Mouse (Mus musculus) cerebellum, adult 11 months (tissue): ENCODE measurements around the gene Pfkfb3.

Source experiments
- DNase-seq: peaks from one replicate; pipeline ENCODE4 v3.0.0; 2022

Gene Pfkfb3

DNA sequence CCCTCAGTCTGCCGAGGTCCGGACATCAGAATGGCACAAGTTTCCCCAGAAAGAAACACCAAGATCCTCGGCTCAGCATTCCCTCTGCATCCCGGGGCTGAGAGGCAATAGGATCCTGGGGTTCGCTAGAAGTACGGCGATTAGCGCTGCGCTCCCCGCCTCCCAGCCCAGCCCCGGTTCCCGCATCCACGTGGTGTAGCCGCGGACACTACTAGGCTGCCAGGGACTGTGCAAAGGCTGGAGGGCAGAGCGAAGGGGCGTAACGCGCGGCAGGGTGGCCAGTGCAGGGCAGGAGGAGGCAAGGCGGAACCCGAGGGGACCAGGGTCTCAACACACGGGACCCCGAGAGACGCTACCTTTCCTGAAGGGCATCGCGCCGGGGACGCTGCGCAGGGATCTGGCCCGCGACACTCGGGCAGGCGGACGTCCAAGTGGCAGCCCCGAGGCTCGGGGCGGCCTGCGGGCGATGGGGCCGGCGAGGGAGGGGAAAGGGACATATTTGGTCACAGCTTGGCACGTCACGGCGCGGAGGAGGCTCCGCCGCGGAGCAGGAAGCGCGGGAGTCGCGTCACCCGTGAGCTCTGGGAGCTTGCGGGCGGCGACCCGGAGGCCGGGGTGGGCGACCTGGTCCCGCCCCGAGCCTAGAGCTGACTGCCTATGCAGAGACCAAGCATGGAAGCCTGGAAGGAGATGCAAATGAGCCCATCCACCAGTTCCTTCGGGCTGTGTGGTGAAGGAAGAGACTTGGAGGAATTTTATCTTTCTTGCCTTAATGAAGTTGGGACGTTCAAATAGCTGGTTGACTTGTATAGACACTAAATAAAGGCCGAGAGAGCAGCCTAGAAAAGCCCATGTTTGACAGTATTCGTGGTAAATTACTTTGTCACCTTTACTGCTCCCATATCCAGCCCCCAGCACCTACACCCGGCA is at the start of gene Pfkfb3:
Gene Pfkfb3 (minus strand): TSS at position 607 of the 930 bp plus-strand sequence.
- DNase-seq, result peak; percentile 46

DNA sequence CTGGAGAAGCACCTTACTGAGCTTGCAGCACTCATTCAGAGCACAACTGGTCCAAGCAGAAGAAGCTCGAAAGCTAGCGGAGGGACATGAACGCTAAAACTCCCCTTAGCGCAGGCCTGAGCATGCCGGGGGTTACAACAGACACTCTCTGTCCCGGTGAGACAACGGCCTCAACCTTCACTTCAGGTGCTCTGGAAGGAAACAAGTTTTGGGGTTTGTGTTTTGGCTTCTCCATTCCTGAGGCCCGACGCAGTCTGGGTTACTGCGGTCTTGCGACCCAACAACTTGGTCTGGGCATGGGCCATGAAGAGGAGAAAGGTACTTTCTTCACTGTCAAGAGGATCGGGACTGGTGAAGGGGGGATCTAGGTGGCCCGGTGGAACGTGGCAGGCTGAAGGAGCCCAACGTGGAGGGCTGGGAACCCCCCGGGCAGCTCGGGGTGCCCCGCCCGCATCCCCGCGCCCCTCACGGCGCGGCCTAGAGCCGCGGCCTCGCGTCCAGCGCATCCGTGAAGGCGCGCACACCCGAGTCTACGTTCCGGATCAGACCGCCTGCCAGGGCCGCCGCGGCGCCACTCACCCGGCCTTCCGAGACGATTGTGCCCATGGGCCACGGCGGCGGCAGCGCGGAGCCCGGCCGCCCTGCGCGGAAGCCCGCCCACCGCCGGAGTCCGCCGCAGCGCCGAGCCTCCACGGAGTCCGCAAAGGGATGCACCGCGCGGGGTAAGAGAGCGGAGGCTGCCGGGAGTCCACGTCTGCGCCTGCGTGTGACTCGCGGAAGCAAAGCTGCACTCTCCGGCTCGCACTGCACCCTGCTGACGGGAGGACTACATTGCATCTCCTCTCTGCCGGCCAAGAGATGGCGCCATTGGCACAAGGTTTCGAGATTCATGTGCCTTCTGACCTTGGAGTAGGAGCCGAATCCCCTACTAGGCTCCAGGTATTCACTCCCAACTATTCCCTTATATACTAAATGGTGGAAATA is 48.9 kb upstream of the Pfkfb3 start:
- DNase-seq, result peak; percentile 94

DNA sequence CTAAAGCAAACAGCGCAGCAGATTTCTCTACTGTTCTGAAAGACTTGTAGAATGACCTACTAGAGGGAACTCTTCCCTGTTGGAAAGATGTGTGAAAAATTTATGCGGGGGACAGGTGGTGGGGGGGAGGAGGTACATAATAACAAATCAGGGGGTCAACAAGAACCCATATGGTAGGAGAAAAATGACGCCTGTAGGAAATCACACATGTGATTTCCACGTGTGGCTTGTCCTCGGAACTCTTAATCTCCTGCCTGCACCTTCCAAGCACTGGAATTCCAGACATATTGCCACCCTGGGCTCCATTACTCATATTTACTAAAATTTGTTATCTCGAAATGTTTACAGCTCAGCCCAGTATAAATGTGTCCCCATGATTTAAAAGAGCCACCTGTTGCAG is 47.9 kb upstream of the Pfkfb3 start:
- DNase-seq, result no peak

DNA sequence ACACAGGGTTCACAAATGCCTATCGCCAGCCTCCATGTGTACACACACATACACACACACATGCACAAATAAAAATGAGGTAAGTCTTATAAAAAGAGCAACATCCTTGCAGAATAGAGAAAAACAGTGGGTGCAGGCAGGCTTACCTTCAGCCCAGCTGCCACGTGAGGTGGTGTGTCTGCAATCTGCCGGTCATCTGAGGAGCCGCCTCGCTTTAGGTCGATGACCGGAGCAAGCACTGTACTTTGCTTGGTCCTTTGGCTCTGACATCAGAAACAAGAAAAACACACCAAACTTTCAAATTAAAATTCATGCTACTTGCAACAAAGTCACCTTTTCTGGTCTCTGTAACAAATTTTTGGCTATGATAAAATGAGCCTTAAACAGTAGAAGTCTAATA is 44.0 kb upstream of the Pfkfb3 start:
- DNase-seq, result no peak

DNA sequence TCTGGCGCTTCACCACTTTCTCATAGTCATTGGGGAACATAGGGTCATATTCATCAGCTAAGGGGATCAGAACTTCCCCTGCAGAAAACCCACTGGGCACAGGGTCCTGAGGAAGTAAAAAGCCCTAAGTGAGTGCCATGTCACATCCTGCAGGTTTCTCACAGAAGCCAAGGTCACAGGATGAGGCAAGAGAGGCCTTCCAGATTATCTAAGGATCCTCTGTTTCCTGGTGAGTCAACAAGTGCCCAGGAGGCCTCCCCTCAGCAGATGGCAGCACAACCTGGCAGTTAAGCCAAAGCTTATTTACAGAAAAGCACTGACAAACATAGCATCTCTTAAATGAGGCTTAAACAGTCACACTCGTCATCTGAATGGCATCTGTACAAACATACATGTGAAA is 42.8 kb upstream of the Pfkfb3 start:
- no peak for DNase-seq

DNA sequence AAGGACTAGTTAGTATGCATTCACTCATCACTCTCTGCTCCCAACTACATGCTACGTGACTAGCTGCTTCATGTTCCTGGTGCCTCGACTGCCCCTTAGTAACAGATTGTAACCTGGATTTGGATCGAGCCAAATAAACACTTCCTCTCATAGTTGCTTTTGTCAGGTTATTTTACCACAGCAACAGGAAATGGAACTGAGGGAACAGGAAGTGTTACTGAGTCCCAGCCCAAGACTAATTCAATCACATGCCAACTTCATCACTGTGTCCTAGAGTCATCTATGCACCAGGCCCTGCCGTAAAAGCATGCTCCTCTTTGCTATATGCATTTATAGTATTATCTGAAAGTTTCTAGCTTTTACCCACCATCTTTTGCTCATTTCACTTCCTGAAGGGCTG is 34.1 kb upstream of the Pfkfb3 start:
- no peak for DNase-seq

DNA sequence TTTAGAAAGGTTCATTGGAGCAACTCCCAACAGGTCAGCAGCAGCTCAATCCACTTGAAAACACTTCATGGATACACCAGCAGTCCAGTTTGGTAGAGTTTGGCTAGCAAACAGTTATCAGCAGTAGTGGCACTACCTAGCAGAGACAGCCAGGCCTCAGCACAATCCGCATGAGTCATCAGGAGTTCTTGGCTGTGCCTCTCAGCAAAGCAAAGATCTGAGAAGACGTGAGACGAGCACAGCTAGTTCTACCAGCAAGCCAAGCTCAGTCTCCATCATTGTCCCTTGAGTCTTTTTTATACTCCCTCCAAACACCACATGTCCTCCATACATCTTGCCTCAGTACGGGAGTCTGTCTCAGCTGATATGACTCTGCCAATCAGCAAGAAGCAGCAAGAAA is 25.5 kb upstream of the Pfkfb3 start:
- DNase-seq, result no peak

DNA sequence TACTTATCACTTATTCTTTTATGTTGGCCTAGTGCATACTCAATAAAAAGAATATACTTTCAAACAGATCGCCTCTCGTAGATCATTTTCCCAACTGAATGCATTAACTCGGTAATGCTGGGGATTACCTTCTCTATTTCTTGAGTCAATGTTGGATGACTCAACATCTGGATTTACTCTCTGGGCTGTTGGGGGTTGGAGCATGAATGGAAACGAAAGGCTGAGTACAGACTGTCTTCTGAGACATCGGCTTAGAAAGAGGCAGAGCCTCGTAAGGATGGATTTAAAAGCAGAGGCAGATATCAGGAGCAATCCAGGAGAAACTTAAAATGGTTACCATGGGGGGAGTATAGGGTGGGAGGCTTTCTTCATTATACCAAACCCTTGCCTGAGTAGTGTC is 24.3 kb upstream of the Pfkfb3 start:
- no peak for DNase-seq

DNA sequence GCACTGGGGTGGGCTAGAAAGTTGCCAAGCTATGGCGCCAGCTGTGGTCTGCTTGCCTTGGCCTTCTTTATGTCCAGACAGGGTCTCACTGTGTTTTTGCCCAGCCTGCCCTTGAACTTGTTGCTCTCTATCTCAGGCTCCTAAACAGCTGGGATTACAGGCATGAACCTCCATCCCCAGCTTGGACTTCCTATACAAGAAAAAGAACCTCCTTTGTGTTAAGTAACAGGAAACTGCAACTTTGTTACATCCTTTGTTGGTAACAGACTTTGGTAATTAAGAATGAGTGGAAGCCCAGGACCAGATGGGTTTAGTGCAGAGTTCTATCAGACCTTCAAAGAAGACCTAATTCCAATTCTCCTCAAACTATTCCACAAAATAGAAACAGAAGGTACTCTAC is 19.8 kb upstream of the Pfkfb3 start:
- no peak for DNase-seq

DNA sequence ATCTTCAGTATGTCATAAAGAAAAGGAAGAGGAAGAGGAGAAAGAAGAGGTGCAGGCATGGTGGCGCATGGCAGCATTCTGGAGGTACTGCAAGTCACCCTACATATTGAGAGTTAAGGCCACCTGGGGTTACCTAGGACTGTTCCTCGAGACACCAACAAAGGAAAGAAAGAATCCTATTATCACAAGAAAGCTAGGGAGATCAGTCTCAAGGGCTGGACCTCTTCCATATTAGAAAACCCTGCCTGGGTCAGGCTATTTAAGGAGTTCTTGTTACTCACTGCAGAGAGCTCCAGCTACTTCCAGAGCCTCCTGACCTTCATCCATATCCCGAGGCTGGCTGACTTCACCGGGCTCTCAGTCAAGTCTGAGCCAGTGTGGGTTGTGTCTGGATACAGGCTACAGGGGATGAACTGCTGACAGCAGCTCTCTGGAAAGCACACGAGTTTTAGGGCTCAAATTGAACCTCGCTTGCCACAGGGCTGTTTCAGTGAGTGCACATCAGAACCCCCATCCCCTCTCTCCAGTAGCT is 17.2 kb upstream of the Pfkfb3 start:
- no peak for DNase-seq

DNA sequence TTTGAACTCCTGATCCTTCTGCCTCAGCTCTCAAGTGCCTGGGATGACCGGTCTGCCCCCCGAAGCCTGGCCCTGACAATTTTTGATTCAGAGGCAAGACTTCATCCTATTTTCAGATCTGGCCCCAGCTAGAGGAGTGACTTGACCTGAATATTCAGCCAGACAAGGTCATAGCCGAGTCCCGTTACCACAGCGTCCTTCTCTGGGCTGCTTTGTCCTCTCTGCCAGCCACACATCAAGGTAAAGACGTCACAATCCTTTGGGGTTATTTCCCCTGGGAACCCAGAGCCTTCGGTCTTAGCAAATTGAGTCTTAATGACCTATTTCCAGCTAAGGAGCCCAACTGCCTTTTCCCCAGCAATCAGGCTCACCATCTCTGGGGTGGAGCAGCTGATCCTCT is 14.6 kb upstream of the Pfkfb3 start:
- no peak for DNase-seq

DNA sequence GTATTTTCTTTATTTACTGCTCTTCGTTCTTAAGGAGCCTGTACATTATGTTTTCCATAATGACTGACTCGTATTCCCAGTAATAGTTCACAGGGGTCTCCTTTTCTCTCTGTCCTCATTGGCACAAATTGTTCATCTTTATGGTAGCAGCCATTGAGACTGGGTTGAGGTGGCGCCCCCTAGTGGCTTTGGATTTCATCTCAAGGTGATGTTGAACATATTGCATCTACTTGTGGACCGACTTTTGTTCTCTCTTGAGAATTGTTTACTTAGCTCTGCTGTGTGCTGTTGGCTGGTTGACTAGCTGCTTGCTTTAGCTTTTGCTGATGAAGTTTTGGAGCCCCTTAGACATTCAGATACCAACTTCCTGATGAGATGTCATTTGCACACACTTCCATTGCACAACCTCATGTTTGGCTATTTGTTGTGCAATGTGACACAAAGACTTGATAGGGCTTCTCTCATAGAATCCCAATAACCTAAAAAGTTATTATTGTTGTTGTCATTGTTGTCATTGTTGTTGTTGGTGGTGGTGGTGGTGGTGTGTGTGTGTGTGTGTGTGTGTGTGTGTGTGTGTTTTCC is 14.0 kb upstream of the Pfkfb3 start:
- DNase-seq, result no peak

DNA sequence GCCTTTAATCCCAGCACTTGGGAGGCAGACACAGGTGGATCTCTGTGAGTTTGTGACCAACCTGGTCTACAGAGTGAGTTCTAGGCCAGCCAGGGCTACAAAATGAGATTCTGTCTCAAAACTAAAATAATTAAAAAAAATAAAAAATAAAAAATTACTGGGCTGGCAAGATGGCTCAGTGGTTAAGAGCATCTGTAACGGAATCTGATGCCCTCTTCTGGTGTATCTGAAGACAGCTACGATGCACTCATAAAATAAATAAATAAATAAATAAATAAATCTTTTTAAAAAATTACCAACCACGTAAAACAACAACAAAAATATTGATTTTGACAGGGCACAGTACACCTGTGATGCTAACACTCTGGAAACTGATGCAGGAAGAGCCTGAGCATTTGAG is 13.0 kb upstream of the Pfkfb3 start:
- DNase-seq, result no peak

DNA sequence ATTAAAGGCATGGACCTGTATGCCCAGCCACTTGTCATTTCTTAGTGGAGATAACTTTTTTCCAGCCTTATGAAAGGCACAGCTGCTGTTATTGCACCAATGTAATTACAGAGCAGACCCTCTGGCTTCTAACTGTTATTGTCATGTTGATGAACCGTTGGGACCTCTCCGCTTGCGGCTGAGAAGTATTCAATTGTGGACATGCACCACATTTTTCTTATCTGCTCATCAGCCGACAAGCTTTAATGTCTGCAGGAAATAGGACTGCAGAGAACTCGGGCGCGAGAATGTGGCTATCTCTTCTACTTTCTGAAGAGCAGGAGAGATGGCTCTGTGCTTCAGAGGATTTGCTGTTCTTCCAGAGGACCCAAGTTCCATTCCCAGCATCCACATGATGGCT is 12.4 kb upstream of the Pfkfb3 start:
- DNase-seq, result no peak

DNA sequence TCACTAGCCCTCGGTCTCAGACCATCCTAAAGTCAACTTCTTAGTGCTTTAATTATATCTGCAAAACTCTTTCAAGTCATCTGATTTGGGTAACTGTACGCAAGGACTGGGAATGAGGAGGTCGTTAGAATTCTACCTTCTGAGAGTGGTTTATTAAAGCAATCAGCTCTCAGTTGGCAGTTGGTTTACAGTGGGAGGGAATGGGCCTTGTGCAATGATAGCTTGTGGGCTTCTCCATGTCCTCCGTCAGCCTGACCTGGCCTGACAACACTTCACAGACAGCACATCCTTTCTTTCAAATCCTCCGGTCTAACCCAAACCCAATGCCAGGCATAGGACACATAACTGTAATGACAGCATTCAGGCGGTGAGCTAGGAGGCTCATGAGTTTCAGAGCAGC is 10.9 kb upstream of the Pfkfb3 start:
- DNase-seq, result no peak

DNA sequence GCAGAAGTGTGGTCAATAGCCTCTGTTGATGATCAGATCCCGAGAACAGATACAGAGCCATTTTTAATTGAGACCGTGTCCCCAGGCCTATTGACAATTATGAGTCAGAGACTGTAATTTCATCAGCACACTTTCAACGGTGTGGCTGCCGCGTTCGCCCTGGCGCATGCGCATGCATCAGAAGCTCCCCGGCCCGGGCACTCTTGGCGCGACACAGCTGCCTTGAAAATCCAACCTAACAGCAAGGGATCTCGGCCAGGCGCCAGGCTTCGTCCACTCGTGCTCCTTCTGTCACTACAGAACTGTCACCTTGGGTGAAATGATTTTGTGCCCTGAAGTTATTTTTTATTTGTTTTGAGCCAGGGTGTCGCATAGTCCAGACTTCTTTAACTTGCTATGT is 9.4 kb upstream of the Pfkfb3 start:
- no peak for DNase-seq

DNA sequence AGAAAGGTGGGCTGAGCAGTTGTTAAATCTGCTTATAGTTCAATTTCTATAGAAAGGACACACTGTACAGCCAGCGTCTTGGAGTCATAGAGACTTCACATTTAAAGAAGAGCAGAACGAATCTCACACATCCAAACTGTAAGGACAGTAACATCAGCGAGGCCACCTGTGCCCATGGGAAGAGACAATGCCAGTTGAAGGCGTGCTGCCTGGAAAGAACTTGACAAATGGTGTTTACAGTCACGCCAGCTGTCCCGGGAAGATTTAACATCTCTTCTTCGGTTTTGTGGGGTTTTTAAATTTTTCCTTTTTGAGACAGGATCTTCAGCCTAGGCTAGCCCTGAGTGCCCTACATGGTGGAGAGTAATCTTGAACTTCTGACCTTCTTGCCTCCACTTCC is 4.8 kb upstream of the Pfkfb3 start:
- DNase-seq, result no peak

DNA sequence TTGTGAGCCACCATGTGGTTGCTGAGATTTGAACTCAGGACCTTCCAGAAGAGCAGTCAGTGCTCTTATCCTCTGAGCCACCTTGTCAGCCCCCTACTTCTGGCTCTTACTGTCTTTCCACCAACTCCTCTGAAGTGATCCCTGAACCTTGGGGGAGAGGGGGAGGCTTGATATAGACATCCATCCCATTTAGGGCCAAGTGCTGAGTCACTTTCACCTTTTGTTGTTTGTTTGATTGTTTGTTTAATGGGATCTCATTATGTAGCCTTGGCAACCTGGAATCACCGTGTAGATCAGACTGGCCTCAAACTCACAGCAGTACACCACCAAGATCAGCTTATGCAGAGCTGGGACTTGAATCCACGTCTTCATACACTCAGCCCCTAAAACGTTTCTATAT is 3.4 kb upstream of the Pfkfb3 start:
- no peak for DNase-seq

DNA sequence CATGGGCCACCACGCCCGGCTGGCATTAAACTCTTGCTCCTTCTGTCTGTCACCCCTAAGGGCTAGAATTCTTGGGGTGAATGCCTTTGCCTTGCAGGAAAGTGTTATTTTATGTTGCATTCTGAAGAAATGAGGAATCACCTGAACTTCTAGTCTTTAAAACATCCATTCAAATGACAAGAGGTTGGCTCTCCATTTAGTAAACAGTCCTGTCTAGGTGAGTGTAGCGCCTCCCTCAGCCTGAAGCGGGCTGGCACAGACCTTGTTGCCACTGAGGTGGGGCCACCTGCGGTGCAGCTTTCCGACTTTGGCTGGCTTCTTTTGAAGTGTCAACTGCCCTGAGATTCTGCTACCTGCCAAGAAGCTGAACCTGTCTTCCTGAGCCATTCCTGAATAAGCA is 1.4 kb upstream of the Pfkfb3 start:
- no peak for DNase-seq

DNA sequence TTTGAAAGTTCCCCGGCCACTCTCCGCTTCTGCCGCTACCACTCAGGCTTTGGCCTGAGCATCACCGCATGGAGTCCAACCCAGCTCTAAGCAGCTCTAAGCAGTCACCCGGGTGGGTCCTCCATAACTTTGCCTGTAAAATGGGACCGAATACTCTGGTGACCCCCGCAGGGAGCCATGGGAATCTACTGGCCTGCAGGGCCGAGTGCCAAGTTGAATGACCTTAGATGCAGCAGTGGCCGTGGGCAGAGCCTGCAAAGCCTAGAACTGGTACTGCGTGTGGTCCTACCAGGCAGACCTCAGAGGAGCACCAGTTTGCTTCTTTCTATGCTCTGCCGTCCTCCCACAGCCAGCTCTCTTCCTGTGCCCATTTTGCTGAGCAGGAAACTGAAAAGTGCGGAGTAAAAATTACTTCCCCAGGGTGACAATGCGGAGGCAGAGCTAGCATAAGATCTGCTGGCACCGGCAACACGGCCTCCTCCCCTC is 868 bp downstream of the Pfkfb3 start:
- DNase-seq, result peak; percentile 17

DNA sequence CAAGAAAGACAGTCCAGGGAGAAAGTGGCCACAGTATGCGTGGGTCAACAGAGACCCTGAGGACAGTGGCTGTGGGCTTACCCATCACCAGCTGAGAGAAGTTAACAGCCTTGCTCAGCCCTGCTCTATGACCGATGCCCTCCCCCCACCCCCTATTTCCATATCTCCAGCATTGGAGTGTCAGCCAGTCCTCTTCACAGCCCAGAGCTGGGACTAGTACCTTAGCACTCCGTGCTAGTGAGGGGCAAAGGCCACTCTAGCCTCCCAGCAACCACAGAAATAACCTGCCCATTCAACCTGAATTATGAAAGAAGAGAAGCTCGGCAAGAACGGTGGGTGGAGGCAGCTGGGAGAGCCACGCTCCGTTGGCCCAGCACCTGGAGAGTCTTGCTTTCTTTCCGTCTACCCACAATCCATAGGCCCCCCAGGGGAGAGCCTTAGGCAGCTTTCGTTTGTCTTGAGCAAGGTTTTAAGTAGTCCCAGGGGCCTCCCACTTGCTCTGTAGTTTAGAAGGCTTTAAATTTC is 1.5 kb downstream of the Pfkfb3 start:
- DNase-seq, result no peak

DNA sequence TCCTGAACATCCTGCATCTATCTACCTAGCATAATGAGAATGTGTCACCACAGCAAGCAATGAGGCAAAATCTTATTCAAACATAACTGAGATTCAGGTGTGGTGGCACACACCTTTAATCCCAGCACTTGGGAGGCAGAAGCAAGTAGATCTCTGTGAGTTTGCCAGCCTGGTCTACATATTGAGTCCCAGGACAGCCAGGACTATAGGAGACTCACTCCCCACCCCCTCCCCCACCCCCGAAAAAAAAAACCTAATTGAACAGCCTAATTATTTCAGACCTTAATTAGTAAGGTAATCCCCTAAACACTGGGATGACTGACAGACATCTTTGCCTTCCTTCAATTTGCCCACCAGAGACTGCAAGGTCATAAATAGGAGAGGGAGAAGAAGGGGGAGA is 2.2 kb downstream of the Pfkfb3 start:
- DNase-seq, result no peak

DNA sequence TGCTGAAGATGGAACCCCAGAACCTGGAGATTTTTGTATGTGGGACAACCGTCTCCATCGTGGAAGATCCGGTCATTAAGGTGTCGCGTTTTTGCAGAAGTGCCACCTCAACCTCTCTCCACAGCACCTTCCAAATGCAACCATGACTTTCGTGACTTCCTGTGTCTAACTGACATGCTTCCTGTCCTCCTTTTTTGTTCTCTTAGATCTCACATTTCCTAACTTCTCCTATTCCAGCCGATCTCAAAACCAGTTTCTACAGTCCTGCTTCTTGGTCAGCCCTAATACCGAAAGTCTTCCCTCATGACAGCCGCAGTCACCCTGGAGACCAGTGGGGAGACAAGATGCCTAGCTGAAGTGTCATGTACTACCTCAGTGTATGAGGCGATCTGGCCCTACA is 5.4 kb downstream of the Pfkfb3 start:
- no peak for DNase-seq
